In the genomic region with DNA sequence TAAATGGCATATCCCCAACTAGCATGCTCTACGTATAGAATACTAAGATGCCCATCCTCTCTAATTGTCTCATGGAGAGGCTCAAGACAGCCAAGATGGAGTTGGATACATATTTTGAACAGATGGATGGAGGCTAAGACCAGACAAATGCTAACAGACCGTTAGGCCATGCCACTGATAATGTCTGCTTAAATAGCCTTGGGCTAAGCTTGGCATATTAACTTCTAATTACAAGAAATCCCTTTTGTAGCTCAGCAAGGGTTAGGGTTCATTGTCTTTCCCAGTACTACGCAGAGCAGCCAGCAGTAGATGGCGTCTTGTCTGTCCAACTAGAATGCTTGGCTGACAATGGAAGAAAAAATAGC, we compare ENCODE assay signal across 27 mouse cellular contexts.
DNase-seq lines count a peak whose midpoint lies in the region; ATAC-seq lines count a peak whose summit lies in the region.
"Had no signal": no experiment of that assay in that cellular context is flagged by ENCODE, and none has a peak within 500 bp of the region (broad histone marks: within the 10 kb centered on the region; RNA-seq: fewer than 3 reads in every experiment).

No protein-coding gene starts in this region.

- no peak overlapping the region for H3K4me3 ChIP-seq in midbrain, embryonic 12.5 days
- no peak overlapping the region for H3K4me3 ChIP-seq in midbrain, embryonic 10.5 days
- H3K4me3 ChIP-seq in hindbrain, embryonic 15.5 days, result no peak overlapping the region
- H3K4me3 ChIP-seq: embryonic facial prominence, embryonic 12.5 days; erythroblast, embryonic 14.5 days; heart, embryonic 15.5 days; limb, embryonic 15.5 days; liver, embryonic 15.5 days; stomach, embryonic 15.5 days had no signal

- ATAC-seq in midbrain, embryonic 12.5 days (ENCODE audit: low FRiP score, low read depth), result peak; percentile 41; the same call in 1 of the 2 replicates
- ATAC-seq in hindbrain, embryonic 15.5 days (ENCODE audit: low FRiP score, low read depth), result peak; percentile 81
- ATAC-seq: activated CD4-positive, CD25-positive, alpha-beta regulatory T cell, adult 4 months; CD4-positive, CD25-positive, alpha-beta regulatory T cell, adult 4 months; Patski had no signal

- no peak overlapping the region for H3K27ac ChIP-seq in midbrain, embryonic 12.5 days (replicated peaks)
- H3K27ac ChIP-seq in midbrain, embryonic 10.5 days (replicated peaks), result no peak overlapping the region
- H3K27ac ChIP-seq in hindbrain, embryonic 15.5 days (replicated peaks), result no peak overlapping the region
- H3K27ac ChIP-seq: embryonic facial prominence, embryonic 12.5 days; heart, embryonic 15.5 days; kidney, postnatal 0 days; limb, embryonic 15.5 days; liver, embryonic 15.5 days; stomach, embryonic 15.5 days had no signal

- 60% methylated on average over 4 of the region's 4 CpGs for WGBS in midbrain, embryonic 12.5 days
- 73% methylated on average over 4 of the region's 4 CpGs for WGBS in midbrain, embryonic 10.5 days
- 50% methylated on average over 4 of the region's 4 CpGs for WGBS in hindbrain, embryonic 15.5 days

- H3K9ac ChIP-seq in midbrain, embryonic 12.5 days (replicated peaks), result no peak overlapping the region
- H3K9ac ChIP-seq in hindbrain, embryonic 15.5 days, result no peak overlapping the region
- H3K9ac ChIP-seq: embryonic facial prominence, embryonic 12.5 days; heart, embryonic 15.5 days; limb, embryonic 15.5 days; liver, embryonic 15.5 days; stomach, embryonic 15.5 days had no signal

- DNase-seq in cerebellum, postnatal 10 days, result peak; percentile 45 to 57
- no peak for DNase-seq in cerebellum, adult 8-10 months
- no peak for DNase-seq in midbrain, embryonic 10.5 days (ENCODE audit: low spot score)
- DNase-seq in retina, embryonic 14.5 days (ENCODE audit: low spot score), result peak; percentile 31
- DNase-seq in spleen, postnatal 10 days (ENCODE audit: low spot score in 2 of 2), result no peak
- no peak for DNase-seq in heart, adult 18-20 months
- DNase-seq: adrenal gland, postnatal 10 days; cerebellum, adult 18-20 months; gastrocnemius, postnatal 14 days; heart, postnatal 4 days; kidney, adult 11 months; layer of hippocampus, postnatal 36 days; right cerebral cortex, postnatal 25 days; thymus, adult 18-20 months; thymus, postnatal 4 days had no signal

- H3K36me3 ChIP-seq in midbrain, embryonic 12.5 days, result no peaks in the 10 kb centered on the region
- H3K36me3 ChIP-seq in midbrain, embryonic 10.5 days, result no peaks in the 10 kb centered on the region
- no peaks in the 10 kb centered on the region for H3K36me3 ChIP-seq in hindbrain, embryonic 15.5 days
- H3K36me3 ChIP-seq: embryonic facial prominence, embryonic 12.5 days; heart, embryonic 15.5 days; limb, embryonic 15.5 days; liver, embryonic 15.5 days; stomach, embryonic 15.5 days had no signal

- H3K4me1 ChIP-seq in midbrain, embryonic 12.5 days, result 0 out of 2 replicates have a peak, but pooled peaks cover 2% of the 10 kb centered on the region
- peaks cover 5% of the 10 kb centered on the region for H3K4me1 ChIP-seq in midbrain, embryonic 10.5 days
- peaks cover 3% of the 10 kb centered on the region; the same call in 1 of the 2 replicates for H3K4me1 ChIP-seq in hindbrain, embryonic 15.5 days (replicated peaks)
- H3K4me1 ChIP-seq: embryonic facial prominence, embryonic 12.5 days; heart, embryonic 15.5 days; limb, embryonic 15.5 days; liver, embryonic 15.5 days; stomach, embryonic 15.5 days had no signal

- H3K9me3 ChIP-seq in midbrain, embryonic 12.5 days, result no peaks in the 10 kb centered on the region
- no peaks in the 10 kb centered on the region for H3K9me3 ChIP-seq in midbrain, embryonic 10.5 days (replicated peaks)
- no peaks in the 10 kb centered on the region for H3K9me3 ChIP-seq in hindbrain, embryonic 15.5 days
- H3K9me3 ChIP-seq: embryonic facial prominence, embryonic 12.5 days; heart, embryonic 15.5 days; limb, embryonic 15.5 days; liver, embryonic 15.5 days; stomach, embryonic 15.5 days had no signal

- H3K4me2 ChIP-seq in midbrain, embryonic 12.5 days (replicated peaks), result no peak overlapping the region
- H3K4me2 ChIP-seq in hindbrain, embryonic 15.5 days, result no peak overlapping the region
- H3K4me2 ChIP-seq: embryonic facial prominence, embryonic 12.5 days; heart, embryonic 15.5 days; limb, embryonic 15.5 days; liver, embryonic 15.5 days; stomach, embryonic 15.5 days had no signal

- no peaks in the 10 kb centered on the region for H3K27me3 ChIP-seq in midbrain, embryonic 12.5 days
- no peaks in the 10 kb centered on the region for H3K27me3 ChIP-seq in midbrain, embryonic 10.5 days (ENCODE audit: low read depth, poor library complexity, severe bottlenecking)
- no peaks in the 10 kb centered on the region for H3K27me3 ChIP-seq in hindbrain, embryonic 15.5 days
- H3K27me3 ChIP-seq: embryonic facial prominence, embryonic 12.5 days; heart, embryonic 15.5 days; limb, embryonic 15.5 days; liver, embryonic 15.5 days; stomach, embryonic 15.5 days had no signal

Comparison
In these comparisons a context has a peak if more than half of its experiments do, and no peak if none do; other contexts are left out.
1. DNase-seq: peak in cerebellum, postnatal 10 days (2 of 2) and retina, embryonic 14.5 days (single experiment); none in cerebellum, adult 8-10 months (single experiment), midbrain, embryonic 10.5 days (single experiment), spleen, postnatal 10 days (0 of 2) and heart, adult 18-20 months (0 of 2).